Mouse (Mus musculus) thymus, adult 2 months (tissue): ENCODE data around the gene Hpca.

ENCODE experiments used
- CTCF ChIP-seq: fragments of 200-500 bp; IDR thresholded peaks from 2 replicates; pipeline ENCODE4 v1.5.1; 2012; ENCODE audit warnings: mild to moderate bottlenecking, control low read depth, low read length, moderate library complexity, borderline replicate concordance; ENCODE audit not compliant: control insufficient read depth, poor library complexity, insufficient read depth; ENCODE audit errors: extremely low read depth
- POLR2A ChIP-seq: fragments of 200-500 bp; IDR thresholded peaks from 2 replicates; pipeline ENCODE4 v1.6.1; 2012; ENCODE audit warnings: mild to moderate bottlenecking, low read length, control low read depth, moderate library complexity; ENCODE audit not compliant: control insufficient read depth, poor library complexity, insufficient read depth; ENCODE audit errors: extremely low read depth

GRCm38 (mm10) chr4:129068848-129069247 lies 53.0 kb downstream of the Hpca start:
- no peak for TF ChIP-seq POLR2A
- TF ChIP-seq CTCF = no peak
